Mouse (Mus musculus): ENCODE results near the gene Tmem255a.

Tmem255a gene

GRCm38 (mm10) chrX:38165315-38165714 lies 86.9 kb downstream of the Tmem255a start:
- no peak for DNase-seq

- DNase-seq = no peak
Measured at GRCm38 (mm10) chrX:38159097-38159496, 93.1 kb downstream of the Tmem255a start.
